Mouse (Mus musculus) stomach, postnatal 0 days (tissue): ENCODE data around the gene Crtc3.

ENCODE experiments used
- CTCF ChIP-seq: IDR thresholded peaks from 2 replicates; pipeline ENCODE4 v1.5.1; 2016; ENCODE audit warnings: antibody characterized with exemption, low read depth, mild to moderate bottlenecking, moderate library complexity
- EP300 ChIP-seq: optimal IDR thresholded peaks from 2 replicates; pipeline ENCODE3; 2016; ENCODE audit warnings: antibody characterized with exemption

DNA sequence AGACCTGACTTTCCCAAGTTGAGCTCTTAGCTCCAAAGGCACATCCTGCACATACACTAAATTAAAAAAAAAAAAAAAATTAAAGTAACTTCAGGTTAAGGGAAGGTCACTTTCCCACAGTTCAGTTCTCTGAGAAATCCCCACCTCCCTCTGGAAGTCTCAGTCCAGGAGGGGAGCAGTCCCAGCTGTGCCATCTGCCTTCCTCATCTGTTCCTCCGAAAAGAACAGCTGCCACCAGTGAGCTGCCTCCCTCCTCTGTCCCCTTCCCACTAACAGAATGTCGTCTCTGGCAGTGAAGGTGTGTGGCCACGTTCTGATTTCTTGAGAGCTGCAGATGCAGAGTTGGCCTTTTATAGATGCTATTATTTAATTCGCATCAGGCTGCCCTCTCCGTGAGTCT is 9.2 kb upstream of the Crtc3 start:
- no peak for TF ChIP-seq CTCF
- no peak for TF ChIP-seq EP300
